Mouse (Mus musculus): Measurements from ENCODE around the gene Fibcd1.

Gene Fibcd1

DNA sequence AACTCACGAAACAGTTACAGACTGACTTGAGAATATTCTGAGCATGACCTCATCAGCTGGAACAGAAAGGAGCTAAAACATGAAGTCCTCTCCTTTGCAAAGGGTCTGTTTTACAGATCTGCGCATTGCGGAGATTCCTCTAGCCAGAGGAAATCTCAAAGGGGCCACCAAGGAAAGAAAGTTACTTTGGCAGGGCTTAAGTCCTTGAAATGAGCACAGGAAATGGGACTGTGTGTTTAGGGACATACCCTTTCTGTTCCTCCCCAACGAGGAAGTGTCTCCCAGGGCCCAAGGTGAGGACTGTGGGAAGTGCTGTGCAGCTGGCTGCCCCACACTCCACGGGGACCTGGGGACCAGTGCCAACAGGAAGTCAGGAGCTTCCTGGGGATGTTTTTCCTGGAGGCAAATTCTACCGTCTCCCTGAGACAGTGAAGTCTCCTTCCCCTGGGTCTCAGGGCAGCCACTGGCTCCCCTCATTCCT lies 76.1 kb downstream of the Fibcd1 start:
- DNase-seq (ENCODE audit: low spot score in 2 of 2): no peak

DNA sequence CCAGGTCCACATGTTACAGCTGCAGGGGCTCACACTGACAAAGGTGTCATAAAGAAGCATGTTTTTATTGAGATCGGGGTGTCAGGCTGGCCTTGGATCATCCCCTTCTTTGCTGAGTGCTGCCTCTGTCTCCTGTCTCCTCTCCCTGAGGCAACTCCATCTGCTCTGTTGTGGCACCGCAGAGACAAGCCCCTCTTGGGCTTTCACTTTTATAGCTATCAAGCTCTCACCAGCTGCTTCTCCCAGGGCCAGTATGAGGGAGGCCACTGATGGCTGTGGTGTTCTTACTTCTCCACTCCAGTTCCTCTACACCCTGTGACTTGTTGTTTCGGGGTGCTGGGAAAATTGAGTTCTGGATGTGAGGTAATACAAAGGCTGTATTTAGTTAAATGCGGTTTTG lies 76.7 kb downstream of the Fibcd1 start:
- DNase-seq (ENCODE audit: low spot score in 2 of 2): no peak

DNA sequence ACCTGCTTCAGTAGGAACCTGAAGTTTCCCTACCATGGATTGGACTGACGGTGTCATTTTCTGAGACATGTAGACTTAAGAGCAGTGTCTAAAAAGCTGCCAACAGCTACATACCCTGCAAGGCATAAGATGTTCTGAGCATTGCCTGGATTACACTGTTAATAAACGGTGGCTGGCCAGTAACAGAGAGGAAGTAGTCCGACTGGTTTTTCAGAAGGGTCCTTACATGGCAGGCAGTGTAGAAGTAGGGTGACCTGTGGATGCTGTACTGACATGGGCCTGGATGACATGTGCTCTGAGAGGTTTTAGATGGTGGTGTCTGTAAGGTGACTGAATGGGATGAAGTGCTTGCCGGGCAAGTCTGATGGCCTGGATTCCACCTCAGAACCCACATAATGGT lies 78.0 kb downstream of the Fibcd1 start:
- DNase-seq (ENCODE audit: low spot score in 2 of 2): no peak

DNA sequence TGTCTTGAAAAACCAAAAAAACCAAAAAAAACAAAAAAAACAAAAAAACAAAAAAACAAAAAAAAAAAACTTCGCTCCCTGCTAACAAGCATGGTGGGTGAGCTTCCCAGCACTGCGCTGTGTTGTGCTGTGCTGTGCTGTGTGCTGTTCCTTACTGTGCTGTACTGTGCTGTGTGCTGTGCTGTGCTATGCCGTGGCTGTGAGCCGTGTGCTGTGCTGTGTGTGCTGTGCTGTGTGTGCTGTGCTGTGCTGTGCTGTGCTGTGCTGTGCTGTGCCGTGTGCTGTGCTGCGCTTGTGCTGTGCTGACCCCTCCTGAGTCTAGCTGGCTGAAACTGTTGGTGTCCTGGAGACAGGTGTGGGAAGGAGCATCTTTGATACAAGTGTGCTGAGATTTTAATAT lies 78.7 kb downstream of the Fibcd1 start:
- no peak for DNase-seq (ENCODE audit: low spot score in 2 of 2)
